Mouse (Mus musculus) heart, postnatal 25 days (tissue): ENCODE data around the gene Kirrel2. TPM values are rescaled to one million over a fixed set of nuclear protein-coding genes. Genes with fewer than 3 reads are reported as not detected.
"Not testable (repeated sequence)": the region's sequence is repeated elsewhere in the genome, so short reads cannot be mapped to it uniquely, and the experiment has no call there.

Experiments
- DNase-seq: peaks from one replicate; pipeline ENCODE4 v3.0.0; 2022; ENCODE audit warnings: low spot score
- intact Hi-C: fragments of 180-260 bp; cut with DNase I; formaldehyde crosslinking; loops from one replicate; pipeline ENCODE4 v1.15.1; 2025
- total RNA-seq, 2 experiments: library from RNA; stranded (reverse); gene quantifications; 2 replicates each; pipeline ENCODE4 v1.2.3; 2021

The Kirrel2 gene
- total RNA-seq, result not detected

- intact Hi-C loops, result no loop called here
- no peak for DNase-seq
These were observed at the start of gene Kirrel2, which contains the start of gene Nphs1 for GRCm38 (mm10) chr7:30457629-30458330. TSS of gene Kirrel2 (minus strand) at chr7:30457690. TSS of gene Nphs1 (plus strand) at chr7:30458315.

DNA sequence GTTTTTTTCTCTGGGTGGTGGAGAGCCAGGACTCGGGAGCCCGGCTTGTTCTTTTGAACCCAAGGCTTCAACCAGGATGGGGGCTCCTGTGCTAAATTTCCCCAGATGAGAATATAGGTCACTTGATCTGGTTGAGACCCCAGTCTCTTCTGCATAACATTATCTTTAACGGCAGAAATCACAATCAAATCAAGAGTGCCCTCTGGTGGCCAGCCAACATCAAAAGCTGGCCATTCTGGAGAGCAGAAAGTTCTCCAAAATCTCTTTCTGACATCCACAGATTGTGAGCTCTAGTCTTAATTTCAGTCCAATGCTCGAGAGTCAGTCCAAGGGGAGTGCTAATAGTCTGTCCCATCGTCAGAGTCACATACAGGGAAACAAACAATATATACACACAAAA, 43.7 kb upstream of the Kirrel2 start:
- intact Hi-C loops, DNase-seq: not testable (repeated sequence)

GRCm38 (mm10) chr7:30495506-30496042, 38.1 kb upstream of the Kirrel2 start:
- intact Hi-C loops, DNase-seq: not testable (repeated sequence)

DNA sequence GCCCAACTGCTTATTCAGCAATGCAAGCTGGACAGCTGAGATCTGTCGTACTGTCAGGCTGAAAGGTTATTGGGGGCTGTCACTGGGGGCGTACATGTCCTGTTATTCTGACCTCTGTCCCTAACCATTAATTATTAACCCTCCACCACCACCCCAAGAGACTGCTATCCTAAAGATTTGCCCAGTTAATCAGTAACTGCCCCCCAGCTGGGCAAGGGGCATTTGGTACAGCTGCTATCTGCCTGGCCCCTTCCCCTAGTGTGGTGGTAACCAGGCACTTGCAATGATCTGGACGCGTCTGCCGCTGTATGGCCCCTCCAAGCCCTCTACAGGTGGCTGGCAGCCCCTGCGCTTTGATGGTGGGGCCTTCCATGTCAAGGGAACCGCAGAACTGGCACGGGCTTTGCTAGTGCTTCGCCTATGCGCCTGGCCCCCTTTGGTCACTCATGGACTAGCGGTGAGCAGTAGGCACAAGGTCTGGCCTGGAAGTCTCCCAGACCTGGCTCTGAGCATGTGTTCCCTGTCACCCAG, 36.0 kb upstream of the Kirrel2 start, which contains the start of gene Prodh2:
Prodh2 (plus strand) TSS at position 222 of the 531 bp plus-strand sequence.
- intact Hi-C loops, result loop anchor here (2.0 to 5.0 kb wide), 3 partner anchors 51 to 121 kb away; no protein-coding TSS in a partner anchor
- no peak for DNase-seq

- intact Hi-C loops, result loop anchor here (2.0 to 5.0 kb wide), 3 partner anchors 50 to 120 kb away; no protein-coding TSS in a partner anchor
- peak; percentile 30 for DNase-seq
These were observed 35.3 kb upstream of the Kirrel2 start for GRCm38 (mm10) chr7:30492765-30493164.

DNA sequence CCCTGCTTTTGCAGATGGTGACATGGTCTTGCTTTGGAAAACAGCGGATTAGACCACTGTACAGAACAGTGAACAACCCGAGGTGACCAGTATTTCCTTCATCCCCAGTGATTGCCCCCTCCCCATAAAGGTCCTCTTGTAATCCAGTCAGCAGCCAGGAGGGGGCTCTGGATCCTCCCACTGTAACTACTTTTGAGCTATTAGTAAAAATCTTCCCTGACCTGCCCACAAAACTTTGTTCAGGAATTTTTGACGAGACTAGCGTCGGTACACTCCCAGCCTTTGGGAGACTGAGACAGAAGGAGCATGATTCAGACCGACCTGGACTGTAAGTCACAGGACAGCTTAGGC, 33.4 kb upstream of the Kirrel2 start:
- DNase-seq, result no peak
- intact Hi-C loops, result loop anchor here (5.0 kb wide), 2 partner anchors 49 to 56 kb away; no protein-coding TSS in a partner anchor

- intact Hi-C loops, result loop anchor here (5.0 kb wide), 2 partner anchors 48 to 57 kb away; no protein-coding TSS in a partner anchor
These were observed 32.9 kb upstream of the Kirrel2 start for GRCm38 (mm10) chr7:30490251-30490956.

DNA sequence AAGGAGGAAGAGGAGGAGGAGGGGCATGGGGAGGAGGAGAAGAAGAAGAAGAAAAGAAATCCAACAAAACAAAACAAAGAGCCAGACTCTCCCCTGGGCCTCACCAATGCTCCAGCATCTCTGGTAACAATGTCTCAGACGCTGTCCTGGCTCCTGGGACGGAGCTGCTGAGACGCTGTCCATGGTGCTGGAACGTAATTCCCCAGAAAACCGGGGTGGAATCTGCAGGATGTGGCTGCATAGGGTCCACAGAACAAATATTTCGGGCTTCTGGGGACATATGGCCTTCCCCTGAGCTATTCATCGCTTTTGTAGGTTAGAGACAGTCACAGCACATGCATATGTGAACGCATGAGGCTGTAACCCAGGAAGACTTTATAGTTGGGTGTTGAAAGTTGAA, 26.8 kb upstream of the Kirrel2 start:
- intact Hi-C loops, result no loop called here
- no peak for DNase-seq

More at GRCm38 (mm10) chr7:30490251-30490956, 32.9 kb upstream of the Kirrel2 start:
- no peak for DNase-seq

DNA sequence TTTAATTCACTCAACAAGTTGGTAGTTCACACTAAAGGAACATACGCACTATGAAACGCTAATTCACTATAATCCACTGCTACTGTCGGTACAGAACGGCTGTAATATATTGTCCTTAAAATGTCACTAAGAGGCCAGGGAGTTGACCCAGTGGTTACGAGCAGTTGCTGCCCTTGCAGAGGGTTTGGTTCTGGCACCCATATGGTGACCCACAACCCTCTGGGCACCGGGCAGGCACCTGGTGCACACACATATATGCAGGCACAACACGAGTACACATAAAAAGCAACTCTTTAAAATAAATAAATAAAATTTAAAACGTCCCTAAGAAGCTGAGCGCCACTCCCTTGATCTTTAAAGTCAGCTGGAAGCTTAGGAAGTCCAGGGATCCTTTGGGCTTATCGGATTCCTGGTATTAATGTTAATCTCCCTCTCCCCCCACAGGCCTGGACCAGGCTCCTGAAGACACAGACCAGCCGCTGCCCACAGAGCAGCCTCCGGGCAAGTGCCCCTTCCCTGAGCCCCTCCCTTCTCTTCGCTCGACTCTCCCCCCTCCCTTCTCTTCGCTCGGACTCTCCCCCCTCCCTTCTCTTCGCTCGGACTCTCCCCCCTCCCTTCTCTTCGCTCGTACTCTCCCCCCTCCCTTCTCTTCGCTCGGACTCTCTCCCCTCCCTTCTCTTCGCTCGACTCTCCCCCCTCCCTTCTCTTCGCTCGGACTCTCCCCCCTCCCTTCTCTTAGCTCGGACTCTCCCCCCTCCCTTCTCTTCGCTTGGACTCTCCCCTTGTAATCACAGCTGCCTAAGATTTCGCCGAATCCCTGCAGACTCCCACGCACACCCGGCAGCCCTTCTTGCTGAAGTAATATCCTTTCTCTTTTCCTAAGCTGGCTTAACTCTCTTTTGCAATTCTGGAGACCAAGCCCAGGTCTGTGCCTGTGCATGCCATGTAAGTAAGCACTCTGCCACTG, 20.2 kb upstream of the Kirrel2 start:
- DNase-seq, result no peak
- intact Hi-C loops, result no loop called here

DNA sequence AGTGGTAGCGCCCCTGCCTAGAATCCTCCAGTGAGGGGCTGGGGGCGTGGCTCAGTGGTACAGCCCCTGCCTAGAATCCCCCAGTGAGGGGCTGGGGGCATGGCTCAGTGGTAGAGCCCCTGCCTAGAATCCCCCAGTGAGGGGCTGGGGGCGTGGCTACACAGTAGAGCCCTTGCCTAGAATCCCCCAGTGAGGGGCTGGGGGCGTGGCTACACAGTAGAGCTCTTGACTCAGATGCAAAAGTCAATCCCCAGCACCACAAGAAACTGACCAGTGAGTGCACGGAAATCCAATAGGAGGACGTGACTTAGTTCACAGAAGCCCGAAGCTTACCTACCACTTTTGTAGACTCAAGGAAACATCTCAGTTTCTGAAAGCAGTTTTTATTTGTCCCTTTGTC, 18.6 kb upstream of the Kirrel2 start:
- intact Hi-C loops, DNase-seq: not testable (repeated sequence)

GRCm38 (mm10) chr7:30474999-30475398, 17.5 kb upstream of the Kirrel2 start:
- intact Hi-C loops, result no loop called here
- no peak for DNase-seq

DNA sequence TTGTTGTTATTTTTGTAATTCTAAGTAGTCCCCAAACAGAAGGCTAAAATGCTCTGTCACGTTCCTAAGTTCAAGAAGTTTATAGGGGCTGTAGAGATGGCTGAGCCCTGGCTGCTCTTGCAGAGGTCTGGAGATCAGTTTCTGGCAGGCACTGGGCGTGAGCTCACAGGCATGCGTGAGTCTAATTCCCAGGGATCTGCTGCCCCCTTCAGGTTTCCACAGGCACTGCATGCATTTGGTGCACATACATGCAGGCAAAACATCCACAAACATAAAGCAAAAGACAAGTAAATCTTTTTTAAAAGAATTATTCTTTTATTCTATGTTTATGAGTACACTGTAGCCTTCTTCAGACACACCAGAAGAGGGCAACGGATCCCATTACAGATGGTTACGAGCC, 14.9 kb upstream of the Kirrel2 start:
- DNase-seq, result no peak
- intact Hi-C loops, result loop anchor here (2.0 kb wide), 1 partner anchor 100 kb away; no protein-coding TSS in a partner anchor

DNA sequence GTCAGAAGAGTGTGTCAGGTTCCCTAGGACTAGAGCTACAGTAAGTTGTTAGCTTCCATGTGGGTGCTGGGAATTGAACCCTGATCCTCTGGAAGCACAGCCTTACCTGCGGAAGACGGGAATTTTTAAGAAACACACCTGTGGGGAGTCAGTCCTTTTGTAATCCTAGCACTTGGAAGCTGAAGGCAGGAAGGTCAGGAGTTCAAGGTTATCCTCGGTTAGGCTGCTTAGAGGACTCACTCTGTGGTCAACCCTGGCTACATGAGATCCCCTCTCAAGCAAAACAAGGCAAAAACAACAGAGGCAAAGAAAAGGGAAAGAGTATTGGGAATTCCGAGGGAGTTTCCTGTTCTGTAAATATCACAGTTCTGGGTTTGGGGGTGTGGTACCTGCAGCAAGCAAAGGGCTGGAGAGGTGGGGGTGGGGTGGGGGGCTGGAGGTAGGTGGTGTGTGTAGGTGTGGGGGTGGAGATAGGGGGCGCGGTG, 7.4 kb upstream of the Kirrel2 start:
- intact Hi-C loops, result no loop called here
- no peak for DNase-seq

- no peak for DNase-seq
- intact Hi-C loops, result no loop called here
These were observed 6.5 kb upstream of the Kirrel2 start for GRCm38 (mm10) chr7:30463996-30464395.

GRCm38 (mm10) chr7:30463568-30463967, 6.1 kb upstream of the Kirrel2 start:
- intact Hi-C loops, result no loop called here
- DNase-seq, result no peak

DNA sequence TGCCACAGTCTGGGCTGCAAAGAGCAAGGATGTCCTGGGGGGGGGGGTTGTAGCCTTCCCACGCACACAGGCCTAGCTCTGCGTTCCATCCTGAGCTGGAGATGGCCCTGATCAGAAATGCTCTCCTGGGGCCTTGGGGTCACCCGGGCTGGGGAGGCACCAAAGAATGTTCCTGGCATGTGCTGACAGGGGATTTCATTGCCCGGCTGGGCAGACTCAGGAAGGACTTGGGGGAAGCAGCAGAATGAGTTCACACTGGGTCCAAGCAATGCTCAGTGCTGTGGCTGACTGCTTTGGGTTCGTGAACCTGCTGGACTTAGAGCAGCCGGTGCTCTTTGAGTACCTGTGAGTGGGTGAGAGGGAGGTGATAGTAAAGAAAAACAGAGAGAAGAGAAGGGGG, 2.0 kb upstream of the Kirrel2 start:
- no peak for DNase-seq
- intact Hi-C loops, result no loop called here

- intact Hi-C loops, result no loop called here
These were observed 420 bp downstream of the Kirrel2 start for GRCm38 (mm10) chr7:30456911-30457628.

DNA sequence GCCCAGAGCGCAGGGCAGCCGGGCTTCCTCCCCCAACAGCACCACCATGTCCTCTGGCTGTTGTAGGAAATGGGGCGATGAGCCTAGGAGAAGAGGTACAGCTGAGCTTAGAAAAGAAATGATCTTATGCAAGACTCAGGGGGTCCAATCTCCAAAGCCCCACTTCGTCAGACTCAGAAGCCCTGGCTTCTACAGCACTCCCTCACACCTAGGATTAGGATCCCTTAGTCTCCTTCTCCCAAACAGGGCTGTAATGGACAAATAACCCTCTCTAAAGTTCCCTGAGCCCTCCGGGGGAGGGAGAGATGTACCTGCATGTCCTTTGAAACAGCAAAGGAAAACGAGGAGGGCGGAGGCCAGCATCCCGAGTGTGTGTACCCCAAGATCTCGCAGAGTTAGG, 1.0 kb downstream of the Kirrel2 start:
- intact Hi-C loops, result no loop called here

More at GRCm38 (mm10) chr7:30456911-30457628, 420 bp downstream of the Kirrel2 start:
- DNase-seq, result no peak

More for the DNA sequence above, 1.0 kb downstream of the Kirrel2 start:
- no peak for DNase-seq
